Mouse (Mus musculus) bone marrow macrophage, adult 2 months (primary cell): ENCODE data around the gene Slc25a11. TPM values are rescaled to one million over a fixed set of nuclear protein-coding genes. Genes with fewer than 3 reads are reported as not detected.

Experiments
- H3K27ac ChIP-seq: 2 replicates; pipeline ENCODE4 v1.5.1; 2012; ENCODE audit warnings: low read depth, low read length; ENCODE audit not compliant: insufficient read depth
- H3K4me1 ChIP-seq: 2 replicates; pipeline ENCODE4 v1.6.1; 2012; ENCODE audit warnings: low read length; ENCODE audit not compliant: control insufficient read depth, insufficient read depth
- H3K4me3 ChIP-seq: 2 replicates; pipeline ENCODE4 v1.5.1; 2012; ENCODE audit warnings: mild to moderate bottlenecking, low read length, moderate library complexity; ENCODE audit not compliant: insufficient read depth
- CTCF ChIP-seq: IDR thresholded peaks from 2 replicates; pipeline ENCODE4 v1.5.1; 2012; ENCODE audit warnings: low read depth, mild to moderate bottlenecking, low read length, moderate library complexity
- POLR2A ChIP-seq: IDR thresholded peaks from 2 replicates; pipeline ENCODE4 v1.6.1; 2012; ENCODE audit warnings: mild to moderate bottlenecking, low read depth, low read length, borderline replicate concordance
- polyA plus RNA-seq: library from polyadenylated mRNA; stranded (reverse); fragments of >200 nt; gene quantifications from 2 replicates; pipeline ENCODE4 v1.2.4, GENCODE M21; 2012; ENCODE audit not compliant: missing spikeins, insufficient read depth, insufficient read length

The Slc25a11 gene
- polyA plus RNA-seq, 1 experiment = 110 TPM

- H3K4me3 ChIP-seq = no peak overlapping the region
- TF ChIP-seq CTCF (no peak), POLR2A (no peak)
- no peak overlapping the region for H3K27ac ChIP-seq
- H3K4me1 ChIP-seq = peaks cover 20% of the 10 kb centered on the region
These were observed 18.8 kb downstream of the Slc25a11 start for GRCm38 (mm10) chr11:70628431-70628830.

- Histone ChIP-seq H3K4me3 (no peak overlapping the region), H3K4me1 (peaks cover 17% of the 10 kb centered on the region), H3K27ac (no peak overlapping the region)
- TF ChIP-seq POLR2A (no peak), CTCF (no peak)
These were observed 20.4 kb downstream of the Slc25a11 start for GRCm38 (mm10) chr11:70626877-70627276.

- Histone ChIP-seq H3K4me3 (no peak overlapping the region), H3K4me1 (peaks cover 16% of the 10 kb centered on the region), H3K27ac (no peak overlapping the region)
- no peak for TF ChIP-seq POLR2A
- TF ChIP-seq CTCF = peak; percentile 65
These were observed 21.8 kb downstream of the Slc25a11 start for GRCm38 (mm10) chr11:70625473-70625872.

GRCm38 (mm10) chr11:70623053-70623742 lies 24.1 kb downstream of the Slc25a11 start:
- Histone ChIP-seq H3K4me1 (peaks cover 12% of the 10 kb centered on the region), H3K4me3 (no peak overlapping the region), H3K27ac (no peak overlapping the region)
- TF ChIP-seq CTCF (no peak), POLR2A (no peak)

GRCm38 (mm10) chr11:70621972-70622814 lies 25.1 kb downstream of the Slc25a11 start:
- no peak for TF ChIP-seq CTCF
- TF ChIP-seq POLR2A = no peak
- Histone ChIP-seq H3K4me1 (peaks cover 12% of the 10 kb centered on the region), H3K4me3 (no peak overlapping the region), H3K27ac (peak overlapping the region; percentile 40; the same call in 1 of the 2 replicates)

GRCm38 (mm10) chr11:70619101-70619500 lies 28.2 kb downstream of the Slc25a11 start, which contains the start of gene Chrne:
Chrne (minus strand) TSS chr11:70619216.
- TF ChIP-seq POLR2A = no peak
- Histone ChIP-seq H3K27ac (no peak within 1 kb of the TSS), H3K4me1 (peaks cover 22% of the 10 kb centered on the region), H3K4me3 (no peak within 1 kb of the TSS)

- Histone ChIP-seq H3K4me1 (peaks cover 18% of the 10 kb centered on the region), H3K27ac (peak within 1 kb of the TSS; percentile 74), H3K4me3 (peak within 1 kb of the TSS; percentile 60)
- no peak for TF ChIP-seq POLR2A
- no peak for TF ChIP-seq CTCF
These were observed 31.7 kb downstream of the Slc25a11 start, which contains the start of gene 4930544D05Rik for GRCm38 (mm10) chr11:70615516-70616093. 4930544D05Rik (plus strand) TSS chr11:70615848.

- peaks cover 18% of the 10 kb centered on the region for H3K4me1 ChIP-seq
- no peak; the same call in 1 of the 2 replicates for TF ChIP-seq POLR2A
- no peak for TF ChIP-seq CTCF
- H3K4me3 ChIP-seq = peak overlapping the region; percentile 60
- peak overlapping the region; percentile 74 for H3K27ac ChIP-seq
These were observed 32.2 kb downstream of the Slc25a11 start for GRCm38 (mm10) chr11:70615074-70615473.

GRCm38 (mm10) chr11:70612505-70612904 lies 34.8 kb downstream of the Slc25a11 start:
- Histone ChIP-seq H3K4me3 (no peak overlapping the region), H3K4me1 (peaks cover 18% of the 10 kb centered on the region), H3K27ac (no peak overlapping the region)
- no peak for TF ChIP-seq POLR2A
- TF ChIP-seq CTCF = peak; percentile 18; the same call in 1 of the 2 replicates

- H3K4me1 ChIP-seq = peaks cover 18% of the 10 kb centered on the region
- no peak overlapping the region for H3K4me3 ChIP-seq
- no peak overlapping the region for H3K27ac ChIP-seq
- TF ChIP-seq POLR2A (no peak), CTCF (no peak)
These were observed 36.5 kb downstream of the Slc25a11 start for GRCm38 (mm10) chr11:70610752-70611151.
